Mouse (Mus musculus) lung, adult 2 months (tissue): ENCODE measurements around the gene Trim6.

Experiments used
- CTCF ChIP-seq: fragments of 200-500 bp; IDR thresholded peaks from 2 replicates; pipeline ENCODE4 v1.5.1; 2011; ENCODE audit warnings: mild to moderate bottlenecking, low read length, control low read depth; ENCODE audit not compliant: insufficient read depth
- POLR2A ChIP-seq: fragments of 200-500 bp; IDR thresholded peaks from 2 replicates; pipeline ENCODE4 v1.6.1; 2011; ENCODE audit warnings: low read depth, mild to moderate bottlenecking, control low read depth, low read length, borderline replicate concordance; ENCODE audit errors: extremely low read depth

DNA sequence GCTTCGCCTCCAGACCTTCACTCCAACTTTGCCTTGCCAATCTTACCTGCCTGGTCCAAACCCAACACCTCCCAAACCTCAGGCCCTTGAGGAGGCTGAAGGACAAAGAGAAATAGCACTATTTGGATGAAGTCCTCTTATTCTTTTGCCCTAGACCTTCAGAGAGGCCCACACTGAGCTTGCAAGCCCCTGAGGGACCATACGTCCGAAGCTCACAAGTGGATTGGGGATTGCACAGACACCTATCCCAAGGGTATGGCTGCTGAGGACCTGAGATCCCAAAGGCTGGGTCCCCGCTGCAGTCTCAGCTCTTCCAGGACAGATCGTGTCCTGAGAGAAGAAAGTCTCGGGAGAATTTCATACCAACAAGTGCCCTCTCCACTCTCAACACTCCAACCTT is 22.7 kb upstream of the Trim6 start, which contains the start of gene Olfr649:
- TF ChIP-seq CTCF, result no peak
- TF ChIP-seq POLR2A, result no peak
